Mouse (Mus musculus): Measurements from ENCODE around the gene Cckbr.

The Cckbr gene

DNA sequence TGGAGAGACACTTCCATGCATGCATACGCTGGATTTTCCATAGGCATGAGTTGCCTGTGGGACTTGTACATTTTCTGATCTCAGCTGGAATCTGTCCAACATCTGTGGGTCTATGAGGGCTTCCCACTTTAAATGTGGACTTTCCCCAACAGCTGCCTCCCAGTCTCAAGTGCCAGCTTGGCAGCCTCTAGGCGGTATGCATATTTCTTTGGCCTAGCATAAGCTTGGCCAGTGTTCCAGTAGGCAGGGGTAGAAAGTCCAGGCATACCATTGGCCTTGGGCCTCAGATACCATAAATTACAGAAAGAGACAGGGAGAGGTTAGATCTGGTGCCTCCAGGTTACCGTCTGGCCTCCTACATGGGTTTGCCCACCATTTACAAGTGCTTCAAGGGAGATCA, 72.3 kb downstream of the Cckbr start:
- DNase-seq (ENCODE audit: low spot score) = no peak

DNA sequence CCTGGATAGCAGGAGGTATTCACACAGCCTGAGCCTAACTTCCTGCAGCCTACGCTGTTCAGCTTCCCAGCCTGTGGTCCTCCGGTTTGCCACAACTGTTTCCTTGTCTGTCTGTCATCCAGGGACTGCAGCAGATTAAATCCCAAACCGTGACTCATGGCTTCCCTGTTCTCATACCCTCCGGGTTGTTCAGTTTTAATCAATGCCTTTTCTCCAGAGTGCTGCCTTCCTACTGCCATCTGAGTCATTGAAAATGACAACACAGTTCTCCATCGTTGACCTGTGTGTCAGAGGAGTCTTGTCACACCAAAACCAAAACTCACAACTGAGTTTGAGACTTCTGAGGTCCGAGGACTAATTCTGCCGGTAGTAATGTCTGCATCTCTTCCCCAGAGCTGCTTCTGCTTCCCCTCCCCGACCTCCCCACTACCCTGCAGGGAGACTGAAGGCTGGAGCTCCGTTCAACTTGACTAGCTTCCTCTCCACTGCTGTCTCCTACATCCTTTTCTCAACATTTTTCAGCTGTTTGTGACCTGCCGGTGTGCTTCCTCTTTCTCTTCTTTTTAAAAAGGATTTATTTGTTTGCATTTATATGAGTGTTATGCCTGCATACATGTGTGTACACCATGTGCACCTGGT, 73.4 kb downstream of the Cckbr start:
- DNase-seq (ENCODE audit: low spot score) = no peak

- no peak for DNase-seq (ENCODE audit: low spot score)
These were observed 74.1 kb downstream of the Cckbr start for GRCm38 (mm10) chr7:105499676-105500075.

DNA sequence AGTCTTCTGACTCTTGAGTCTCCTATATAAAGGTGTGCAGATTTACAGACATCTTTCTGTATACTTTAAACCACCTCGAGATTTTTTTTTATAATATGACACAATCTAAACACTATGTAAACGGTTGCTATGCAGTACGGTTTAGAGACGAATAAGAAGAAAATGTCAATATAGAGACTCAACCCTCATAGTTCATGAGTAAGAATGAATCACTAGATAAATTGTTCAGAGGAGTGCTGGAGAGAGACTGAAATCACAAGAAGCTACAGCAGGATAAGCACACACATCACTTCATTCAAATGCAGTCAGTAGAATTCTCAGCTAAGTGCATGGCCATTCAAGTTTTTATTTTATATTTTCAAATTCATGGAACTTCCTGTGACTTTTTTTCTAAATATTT, 76.5 kb downstream of the Cckbr start:
- DNase-seq (ENCODE audit: low spot score) = no peak

- DNase-seq (ENCODE audit: low spot score) = no peak
These were observed 81.7 kb downstream of the Cckbr start for GRCm38 (mm10) chr7:105507257-105507656.

- DNase-seq (ENCODE audit: low spot score) = no peak
These were observed 84.6 kb downstream of the Cckbr start for GRCm38 (mm10) chr7:105510143-105510542.

DNA sequence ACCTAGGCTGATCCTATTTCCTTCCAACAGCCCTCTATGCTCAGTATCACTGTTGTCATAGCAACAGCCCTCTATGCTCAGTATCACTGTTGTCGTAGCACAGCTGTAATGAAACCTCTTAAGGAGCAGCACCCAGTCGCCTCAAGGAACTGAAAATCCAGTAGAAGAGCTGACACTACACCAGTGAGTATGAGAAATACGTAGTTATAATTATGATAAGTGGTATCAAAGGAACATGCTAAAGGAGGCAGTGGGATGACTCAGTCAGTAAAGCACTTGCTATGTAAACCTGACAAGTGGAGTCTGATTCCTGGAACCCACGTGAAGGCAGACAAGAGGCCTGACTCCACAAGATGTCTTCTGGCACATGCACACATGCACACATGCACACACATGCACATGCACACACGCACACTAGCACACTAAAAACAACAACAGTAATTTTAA, 88.3 kb downstream of the Cckbr start:
- DNase-seq (ENCODE audit: low spot score) = no peak

GRCm38 (mm10) chr7:105514561-105514960, 89.0 kb downstream of the Cckbr start:
- no peak for DNase-seq (ENCODE audit: low spot score)

GRCm38 (mm10) chr7:105515178-105515577, 89.6 kb downstream of the Cckbr start:
- no peak for DNase-seq (ENCODE audit: low spot score)

DNA sequence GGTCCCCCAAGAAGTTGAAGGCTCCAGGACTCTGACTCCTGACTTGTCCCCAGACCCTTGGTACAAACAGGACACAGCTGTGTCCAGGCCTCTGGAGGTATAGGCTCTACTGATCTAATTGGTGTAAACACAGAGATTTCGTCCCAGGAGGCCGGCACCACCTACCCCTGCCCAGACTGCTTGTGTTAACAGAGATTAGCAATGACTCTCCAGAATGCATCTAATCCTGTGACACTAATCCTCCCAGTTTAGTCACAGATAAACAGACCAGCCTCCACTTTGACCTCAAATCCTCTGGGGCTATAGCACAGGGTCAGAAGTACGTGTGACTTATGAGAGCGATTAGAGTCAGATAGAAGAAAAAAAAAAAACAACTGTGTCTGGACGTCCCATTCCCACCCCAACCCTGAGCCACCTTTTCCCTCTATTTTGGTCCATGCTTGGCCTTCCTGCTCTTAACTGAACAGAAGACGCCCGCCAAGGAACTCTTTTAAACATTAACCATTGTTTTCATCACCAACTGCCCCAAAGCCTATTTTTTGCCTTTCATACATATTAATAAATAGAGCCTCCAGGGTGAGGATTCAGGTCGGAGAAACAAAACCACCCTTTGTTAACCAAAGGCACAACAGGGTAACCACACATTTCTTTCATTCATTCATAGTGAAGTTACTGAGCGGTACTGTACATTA, 91.3 kb downstream of the Cckbr start:
- no peak for DNase-seq (ENCODE audit: low spot score)

GRCm38 (mm10) chr7:105519336-105519735, 93.8 kb downstream of the Cckbr start:
- no peak for DNase-seq (ENCODE audit: low spot score)

DNA sequence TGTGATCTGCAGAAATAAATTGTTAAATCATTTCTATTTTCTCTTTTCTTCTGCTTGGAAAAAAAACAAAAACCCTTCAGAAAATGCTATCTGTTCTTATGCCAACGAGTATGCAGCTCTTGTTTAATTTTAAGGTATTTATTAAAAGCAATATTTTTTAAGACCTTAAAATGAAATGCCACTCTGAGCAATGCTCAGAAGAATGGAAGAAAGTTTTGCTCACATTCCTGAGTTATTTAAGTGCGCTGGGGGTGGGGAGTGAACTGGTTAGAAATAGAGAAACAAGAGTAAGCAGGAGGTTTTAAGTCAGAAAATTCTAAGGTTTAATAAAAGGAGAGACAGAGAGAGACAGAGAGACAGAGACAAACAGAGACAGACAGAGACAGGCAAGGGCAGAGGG, 94.2 kb downstream of the Cckbr start:
- DNase-seq (ENCODE audit: low spot score) = no peak

- no peak for DNase-seq (ENCODE audit: low spot score)
These were observed 94.7 kb downstream of the Cckbr start for GRCm38 (mm10) chr7:105520201-105520600.

Data from layer of hippocampus, adult 9-10 months (tissue).